Mouse (Mus musculus) brain, embryonic 14.5 days (tissue): ENCODE measurements around the gene Gnat3.

Source experiments
- CTCF ChIP-seq: fragments of 200-500 bp; IDR thresholded peaks from 2 replicates; pipeline ENCODE4 v1.5.1; 2012; ENCODE audit warnings: inconsistent platforms, mild to moderate bottlenecking, moderate library complexity, borderline replicate concordance; ENCODE audit not compliant: insufficient read depth, insufficient read length; ENCODE audit errors: extremely low read depth
- POLR2A ChIP-seq: fragments of 200-500 bp; IDR thresholded peaks from 2 replicates; pipeline ENCODE4 v1.6.1; 2012; ENCODE audit warnings: mild to moderate bottlenecking, inconsistent platforms, borderline replicate concordance; ENCODE audit not compliant: poor library complexity, insufficient read depth, insufficient read length, severe bottlenecking; ENCODE audit errors: extremely low read depth

GRCm38 (mm10) chr5:18013196-18013595 is 50.8 kb downstream of the Gnat3 start:
- no peak for TF ChIP-seq CTCF
- no peak for TF ChIP-seq POLR2A
